Comparison of ENCODE assay signal across 8 mouse cellular contexts in the genomic region with DNA sequence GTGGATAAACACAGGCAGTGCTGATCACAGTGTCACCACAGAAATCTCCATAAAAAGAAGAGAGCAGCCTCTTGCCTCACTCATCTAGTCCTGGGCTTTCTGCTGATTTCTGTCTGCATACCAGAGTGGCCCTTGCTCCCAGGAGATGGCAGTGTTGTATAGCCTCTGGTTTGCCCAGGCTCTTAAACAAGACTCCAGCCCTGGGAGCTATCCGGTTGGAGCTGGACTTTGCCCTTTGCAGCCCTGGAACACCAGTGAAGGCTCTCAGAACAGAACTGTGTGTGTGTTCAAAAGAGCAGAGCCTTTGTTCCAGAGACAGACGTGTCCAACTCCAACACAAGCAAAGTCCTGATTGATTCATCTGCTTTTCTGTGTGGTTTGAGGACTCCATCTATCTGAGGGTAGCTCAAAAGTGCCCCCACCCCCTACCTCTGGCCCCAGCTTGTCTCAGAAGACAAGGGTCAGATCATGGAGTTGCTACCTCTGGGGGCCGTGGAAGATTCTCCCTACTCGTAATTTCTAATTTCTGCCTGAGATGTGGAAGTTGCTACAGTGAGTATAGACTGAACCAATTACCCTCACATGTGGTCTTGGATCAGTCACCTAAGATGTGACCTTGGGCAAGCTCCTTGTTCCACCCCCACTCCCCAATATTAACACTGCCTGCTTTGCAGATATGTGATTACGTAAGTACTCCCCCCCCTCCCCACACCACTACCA.
DNase-seq lines count a peak whose midpoint lies in the region; ATAC-seq lines count a peak whose summit lies in the region.

No protein-coding gene starts in this region.

- no peak overlapping the region for H3K9ac ChIP-seq in embryonic facial prominence, embryonic 14.5 days (ENCODE audit: low read depth, low read length)
- H3K9ac ChIP-seq in midbrain, embryonic 12.5 days (replicated peaks) = no peak overlapping the region
- H3K9ac ChIP-seq in stomach, embryonic 16.5 days (ENCODE audit: low read length) = 0 out of 2 replicates have a peak overlapping the region, but pooled peaks have one; percentile 24

- H3K4me2 ChIP-seq in embryonic facial prominence, embryonic 14.5 days (ENCODE audit: low read depth, low read length) = no peak overlapping the region
- H3K4me2 ChIP-seq in midbrain, embryonic 12.5 days (replicated peaks) = no peak overlapping the region
- no peak overlapping the region for H3K4me2 ChIP-seq in stomach, embryonic 16.5 days (ENCODE audit: low read depth, low read length)

- H3K27ac ChIP-seq in embryonic facial prominence, embryonic 14.5 days (replicated peaks; ENCODE audit: low read depth, low read length) = no peak overlapping the region
- H3K27ac ChIP-seq in midbrain, embryonic 12.5 days (replicated peaks) = no peak overlapping the region
- peak overlapping the region; percentile 79; the same call in 1 of the 2 replicates for H3K27ac ChIP-seq in stomach, embryonic 16.5 days (ENCODE audit: low read length)

- no peaks in the 10 kb centered on the region for H3K4me1 ChIP-seq in embryonic facial prominence, embryonic 14.5 days (ENCODE audit: control insufficient read depth, insufficient read depth, low read length)
- peaks cover 8% of the 10 kb centered on the region for H3K4me1 ChIP-seq in midbrain, embryonic 12.5 days
- H3K4me1 ChIP-seq in stomach, embryonic 16.5 days (ENCODE audit: control insufficient read depth, insufficient read depth, low read length) = peaks cover 12% of the 10 kb centered on the region

- DNase-seq in CD4-positive, CD25-positive, alpha-beta regulatory T cell, adult 2 months (ENCODE audit: low read depth, low spot score) = peak; percentile 3
- DNase-seq in embryonic facial prominence, embryonic 14.5 days (ENCODE audit: low spot score) = peak; percentile 88
- DNase-seq in heart, adult 8-10 months (ENCODE audit: low spot score) = peak; percentile 62
- DNase-seq in kidney, adult 18-20 months = peak; percentile 84
- DNase-seq in left cerebral cortex, postnatal 36 days (ENCODE audit: low spot score in 2 of 2) = peak; percentile 38 to 53

- intact Hi-C loops in left cerebral cortex, postnatal 36 days (cut with DNase I) = loop anchor here (2.0 kb wide), 1 partner anchor 530 kb away; no protein-coding TSS in a partner anchor

- WGBS in embryonic facial prominence, embryonic 14.5 days = 36% methylated on average over 5 of the region's 5 CpGs
- WGBS in midbrain, embryonic 12.5 days = 41% methylated on average over 5 of the region's 5 CpGs
- 33% methylated on average over 5 of the region's 5 CpGs for WGBS in stomach, embryonic 16.5 days

- H3K27me3 ChIP-seq in embryonic facial prominence, embryonic 14.5 days (replicated peaks; ENCODE audit: control insufficient read depth, insufficient read depth, low read length) = no peaks in the 10 kb centered on the region
- no peaks in the 10 kb centered on the region for H3K27me3 ChIP-seq in midbrain, embryonic 12.5 days
- H3K27me3 ChIP-seq in stomach, embryonic 16.5 days (ENCODE audit: control insufficient read depth, insufficient read depth, low read length) = no peaks in the 10 kb centered on the region

- no peak overlapping the region for H3K4me3 ChIP-seq in embryonic facial prominence, embryonic 14.5 days (ENCODE audit: low read depth, low read length)
- no peak overlapping the region for H3K4me3 ChIP-seq in midbrain, embryonic 12.5 days
- no peak overlapping the region for H3K4me3 ChIP-seq in stomach, embryonic 16.5 days (replicated peaks; ENCODE audit: low read length)

- H3K36me3 ChIP-seq in embryonic facial prominence, embryonic 14.5 days (ENCODE audit: control insufficient read depth, insufficient read depth, low read length) = no peaks in the 10 kb centered on the region
- H3K36me3 ChIP-seq in midbrain, embryonic 12.5 days = no peaks in the 10 kb centered on the region
- no peaks in the 10 kb centered on the region for H3K36me3 ChIP-seq in stomach, embryonic 16.5 days (ENCODE audit: control insufficient read depth, insufficient read depth, low read length)

- no peaks in the 10 kb centered on the region for H3K9me3 ChIP-seq in embryonic facial prominence, embryonic 14.5 days (ENCODE audit: control insufficient read depth, low read length)
- H3K9me3 ChIP-seq in midbrain, embryonic 12.5 days = no peaks in the 10 kb centered on the region
- H3K9me3 ChIP-seq in stomach, embryonic 16.5 days (replicated peaks; ENCODE audit: control insufficient read depth, low read length) = no peaks in the 10 kb centered on the region

- no peak for ATAC-seq in CD4-positive, CD25-positive, alpha-beta regulatory T cell, adult 4 months
- peak; percentile 80 for ATAC-seq in embryonic facial prominence, embryonic 14.5 days (ENCODE audit: low read depth)
- ATAC-seq in midbrain, embryonic 12.5 days (ENCODE audit: low FRiP score, low read depth) = peak; percentile 74
- ATAC-seq in stomach, embryonic 16.5 days (ENCODE audit: insufficient read depth, low FRiP score) = peak; percentile 91

Comparison
In these comparisons a context has a peak if more than half of its experiments do, and no peak if none do; other contexts are left out.
1. DNase-seq: peak in every context shown above with its lines; median percentile 88 in embryonic facial prominence, embryonic 14.5 days; 84 in kidney, adult 18-20 months; 62 in heart, adult 8-10 months; 46 in left cerebral cortex, postnatal 36 days; 3 in CD4-positive, CD25-positive, alpha-beta regulatory T cell, adult 2 months.